Mouse (Mus musculus): ENCODE data around the gene Htr6. TPM values are rescaled to one million over a fixed set of nuclear protein-coding genes. Genes with fewer than 3 reads are reported as not detected.

Htr6 gene
- polyA plus RNA-seq, 1 experiment from 2014 or later = 0.28 TPM

DNA sequence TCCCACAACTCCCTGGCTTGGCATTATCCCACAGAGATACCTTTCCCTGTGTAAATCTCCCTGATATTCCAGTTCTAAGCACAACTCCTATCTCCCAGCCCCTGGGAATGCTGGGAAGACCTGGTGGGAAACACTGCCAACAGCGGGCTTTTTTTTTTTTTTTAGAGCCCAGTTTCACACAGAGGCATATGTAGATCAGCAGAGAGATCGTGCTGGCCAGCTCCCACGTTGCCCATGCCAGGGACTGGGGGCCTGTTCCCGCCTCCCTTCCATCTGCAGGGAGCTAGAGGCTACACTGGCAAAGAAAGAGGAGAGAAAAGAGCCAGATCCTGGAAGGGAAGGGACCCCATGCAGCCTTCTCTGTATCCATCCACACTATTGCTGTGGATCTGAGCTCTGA, 7.1 kb downstream of the Htr6 start:
- no peak for ATAC-seq (ENCODE audit: insufficient number of reproducible peaks, low FRiP score, low TSS enrichment, low read depth)
- Histone ChIP-seq H3K27me3 (peaks cover 14% of the 10 kb centered on the region), H3K9ac (no peak overlapping the region), H3K4me2 (replicated peaks) (no peak overlapping the region), H3K4me1 (no peaks in the 10 kb centered on the region), H3K27ac (replicated peaks) (no peak overlapping the region), H3K4me3 (replicated peaks) (no peak overlapping the region), H3K36me3 (no peaks in the 10 kb centered on the region), H3K9me3 (replicated peaks) (no peaks in the 10 kb centered on the region)
- WGBS = 29% methylated on average over 4 of the region's 4 CpGs

- Histone ChIP-seq H3K27me3 (0 out of 2 replicates have a peak, but pooled peaks cover 4% of the 10 kb centered on the region), H3K4me1 (no peaks in the 10 kb centered on the region), H3K27ac (replicated peaks) (no peak overlapping the region), H3K4me3 (replicated peaks) (no peak overlapping the region), H3K4me2 (replicated peaks) (no peak overlapping the region), H3K9ac (no peak overlapping the region), H3K9me3 (replicated peaks) (no peaks in the 10 kb centered on the region), H3K36me3 (no peaks in the 10 kb centered on the region)
- ATAC-seq (ENCODE audit: insufficient number of reproducible peaks, low FRiP score, low TSS enrichment, low read depth) = no peak
- 76% methylated on average over 5 of the region's 5 CpGs for WGBS
Measured at GRCm38 (mm10) chr4:139064831-139065230, 10.5 kb downstream of the Htr6 start.

DNA sequence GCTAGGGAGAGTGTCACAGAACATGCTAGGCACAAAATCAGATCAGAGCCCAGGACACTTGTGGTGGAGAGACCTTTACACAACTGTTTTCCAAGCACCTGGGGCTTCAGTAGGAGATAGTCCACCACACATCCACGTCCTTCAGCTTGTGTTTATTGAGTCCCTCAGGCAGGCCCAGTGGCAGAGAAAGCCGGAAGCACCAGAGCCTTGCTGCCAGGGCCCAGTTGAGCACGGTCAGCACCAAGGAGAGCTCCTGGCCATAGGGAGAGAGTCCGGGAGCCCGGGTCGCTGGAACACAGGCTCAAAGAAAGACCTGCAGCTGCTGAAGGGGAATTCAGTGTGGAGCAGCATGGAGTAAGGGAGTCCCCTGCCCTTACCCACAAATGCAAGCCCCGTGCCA, 15.8 kb downstream of the Htr6 start:
- Histone ChIP-seq H3K27me3 (no peaks in the 10 kb centered on the region), H3K36me3 (no peaks in the 10 kb centered on the region), H3K27ac (replicated peaks) (no peak overlapping the region), H3K9ac (no peak overlapping the region), H3K9me3 (replicated peaks) (no peaks in the 10 kb centered on the region), H3K4me1 (no peaks in the 10 kb centered on the region), H3K4me3 (replicated peaks) (no peak overlapping the region), H3K4me2 (replicated peaks) (no peak overlapping the region)
- 7% methylated on average over 7 of the region's 7 CpGs for WGBS
- ATAC-seq (ENCODE audit: insufficient number of reproducible peaks, low FRiP score, low TSS enrichment, low read depth) = no peak

DNA sequence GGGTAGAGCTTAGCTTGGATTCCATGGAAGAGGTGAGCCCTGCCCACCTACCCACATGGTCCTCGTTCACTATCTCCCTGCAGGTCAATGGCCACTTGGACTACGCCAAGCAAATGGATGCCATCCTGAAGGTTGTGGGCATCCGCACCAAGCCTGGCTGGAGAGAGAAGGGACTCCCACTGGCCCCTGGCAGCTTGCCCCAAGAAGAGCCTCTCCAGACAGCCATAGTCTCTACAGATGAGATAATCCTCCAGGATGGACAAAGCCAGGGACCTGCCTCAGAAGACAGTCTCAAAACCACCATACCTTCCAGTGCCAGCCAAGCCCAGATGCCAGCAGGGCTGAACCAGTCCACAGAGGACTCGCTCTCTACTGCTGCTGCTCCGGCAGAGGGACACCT, 17.3 kb downstream of the Htr6 start:
- no peak for ATAC-seq (ENCODE audit: insufficient number of reproducible peaks, low FRiP score, low TSS enrichment, low read depth)
- no peaks in the 10 kb centered on the region for H3K27me3 ChIP-seq
- no peak overlapping the region for H3K9ac ChIP-seq
- no peaks in the 10 kb centered on the region for H3K36me3 ChIP-seq
- H3K4me3 ChIP-seq (replicated peaks) = no peak overlapping the region
- no peak overlapping the region for H3K27ac ChIP-seq (replicated peaks)
- no peaks in the 10 kb centered on the region for H3K9me3 ChIP-seq (replicated peaks)
- no peak overlapping the region for H3K4me2 ChIP-seq (replicated peaks)
- 77% methylated on average over 5 of the region's 5 CpGs for whole genome bisulfite sequencing
- no peaks in the 10 kb centered on the region for H3K4me1 ChIP-seq

DNA sequence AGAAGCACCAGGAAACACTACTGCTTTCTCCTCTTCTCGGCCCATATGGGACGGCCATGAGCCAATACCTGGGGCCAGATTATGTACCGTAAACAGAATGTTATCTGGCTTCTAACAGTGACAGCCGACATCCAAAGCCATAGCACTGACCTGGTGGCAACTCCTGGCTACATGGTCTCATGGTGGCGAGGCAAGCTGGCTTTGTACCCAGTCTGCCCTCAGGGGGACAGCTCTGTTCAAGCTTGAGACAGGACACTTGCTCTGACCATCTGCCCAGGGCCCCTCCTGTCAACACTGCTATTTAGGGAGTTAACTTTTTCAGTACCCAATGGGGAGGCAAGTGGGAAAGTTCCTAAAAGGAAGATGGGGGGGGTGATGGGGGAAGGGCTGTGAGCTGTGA, 18.1 kb downstream of the Htr6 start:
- Histone ChIP-seq H3K4me1 (no peaks in the 10 kb centered on the region), H3K9me3 (replicated peaks) (no peaks in the 10 kb centered on the region), H3K27ac (replicated peaks) (no peak overlapping the region), H3K27me3 (no peaks in the 10 kb centered on the region), H3K4me2 (replicated peaks) (no peak overlapping the region), H3K4me3 (replicated peaks) (no peak overlapping the region), H3K9ac (no peak overlapping the region), H3K36me3 (no peaks in the 10 kb centered on the region)
- 72% methylated on average over 5 of the region's 5 CpGs for WGBS
- ATAC-seq (ENCODE audit: insufficient number of reproducible peaks, low FRiP score, low TSS enrichment, low read depth) = no peak

DNA sequence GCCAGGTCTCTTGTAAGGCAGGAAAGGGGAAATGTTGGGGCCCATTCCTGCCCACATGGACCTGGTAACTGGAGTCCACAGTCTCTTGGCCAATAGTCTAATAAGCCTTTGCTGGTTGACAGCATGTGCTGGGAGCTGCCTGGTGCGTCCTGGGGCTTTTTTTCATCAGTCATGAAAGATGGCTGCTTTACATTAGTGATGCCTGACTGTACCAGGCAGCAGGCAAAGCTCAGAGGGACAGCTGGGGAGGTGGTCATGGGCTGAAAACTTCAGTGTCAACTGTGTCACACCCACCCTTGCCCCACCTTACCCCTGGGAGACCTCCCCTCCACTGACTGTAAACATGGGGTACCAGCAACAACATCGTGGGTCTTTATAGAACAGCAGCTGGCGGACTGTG, 19.6 kb downstream of the Htr6 start:
- Histone ChIP-seq H3K9me3 (replicated peaks) (no peaks in the 10 kb centered on the region), H3K4me1 (no peaks in the 10 kb centered on the region)
- WGBS = 54% methylated on average over 3 of the region's 3 CpGs

GRCm38 (mm10) chr4:139055336-139055735, 20.0 kb downstream of the Htr6 start:
- WGBS = 70% methylated on average over 4 of the region's 4 CpGs
- H3K4me2 ChIP-seq (replicated peaks) = no peak overlapping the region
- no peaks in the 10 kb centered on the region for H3K27me3 ChIP-seq
- H3K27ac ChIP-seq (replicated peaks) = no peak overlapping the region
- H3K4me3 ChIP-seq (replicated peaks) = no peak overlapping the region
- no peaks in the 10 kb centered on the region for H3K4me1 ChIP-seq
- ATAC-seq (ENCODE audit: insufficient number of reproducible peaks, low FRiP score, low TSS enrichment, low read depth) = no peak
- no peaks in the 10 kb centered on the region for H3K36me3 ChIP-seq
- no peaks in the 10 kb centered on the region for H3K9me3 ChIP-seq (replicated peaks)
- no peak overlapping the region for H3K9ac ChIP-seq

More for the DNA sequence above, 19.6 kb downstream of the Htr6 start:
- H3K4me3 ChIP-seq (replicated peaks) = no peak overlapping the region
- H3K27me3 ChIP-seq = no peaks in the 10 kb centered on the region
- no peak for ATAC-seq (ENCODE audit: insufficient number of reproducible peaks, low FRiP score, low TSS enrichment, low read depth)
- H3K4me2 ChIP-seq (replicated peaks) = no peak overlapping the region
- H3K9ac ChIP-seq = no peak overlapping the region
- no peaks in the 10 kb centered on the region for H3K36me3 ChIP-seq
- no peak overlapping the region for H3K27ac ChIP-seq (replicated peaks)

- 43% methylated on average over 9 of the region's 9 CpGs for WGBS
- no peaks in the 10 kb centered on the region for H3K9me3 ChIP-seq (replicated peaks)
- H3K9ac ChIP-seq = no peak overlapping the region
- no peak overlapping the region for H3K27ac ChIP-seq (replicated peaks)
- no peaks in the 10 kb centered on the region for H3K27me3 ChIP-seq
- ATAC-seq (ENCODE audit: insufficient number of reproducible peaks, low FRiP score, low TSS enrichment, low read depth) = no peak
- H3K36me3 ChIP-seq = no peaks in the 10 kb centered on the region
- no peaks in the 10 kb centered on the region for H3K4me1 ChIP-seq
- H3K4me3 ChIP-seq (replicated peaks) = no peak overlapping the region
- no peak overlapping the region for H3K4me2 ChIP-seq (replicated peaks)
Measured at GRCm38 (mm10) chr4:139054300-139054923, 21.0 kb downstream of the Htr6 start.

DNA sequence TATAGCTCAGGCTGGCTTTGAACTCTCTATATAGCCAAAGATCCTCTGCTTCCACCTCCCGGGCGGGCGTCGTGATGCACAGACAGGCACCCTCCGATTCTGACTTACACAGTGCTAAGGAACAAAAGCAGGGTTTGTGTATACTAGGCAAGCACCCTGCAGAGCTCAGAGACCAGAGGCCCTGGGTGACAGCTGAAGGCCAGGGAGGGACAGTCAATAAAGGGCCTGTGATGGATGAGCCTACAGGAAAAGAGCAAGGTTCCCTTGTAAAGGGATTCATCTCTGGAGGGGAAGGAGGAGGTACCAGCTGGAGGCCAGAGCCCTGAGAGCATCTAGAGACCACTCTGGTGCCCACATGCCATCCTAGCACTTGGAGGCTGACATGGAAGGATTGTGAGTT, 22.0 kb downstream of the Htr6 start:
- no peak overlapping the region for H3K27ac ChIP-seq (replicated peaks)

GRCm38 (mm10) chr4:139052796-139053195, 22.6 kb downstream of the Htr6 start:
- no peak overlapping the region for H3K4me2 ChIP-seq (replicated peaks)
- no peak overlapping the region for H3K4me3 ChIP-seq (replicated peaks)
- H3K9ac ChIP-seq = no peak overlapping the region
- no peaks in the 10 kb centered on the region for H3K4me1 ChIP-seq
- no peaks in the 10 kb centered on the region for H3K9me3 ChIP-seq (replicated peaks)
- 72% methylated on average over 7 of the region's 7 CpGs for WGBS
- ATAC-seq (ENCODE audit: insufficient number of reproducible peaks, low FRiP score, low TSS enrichment, low read depth) = no peak
- H3K27me3 ChIP-seq = no peaks in the 10 kb centered on the region
- H3K36me3 ChIP-seq = no peaks in the 10 kb centered on the region
- H3K27ac ChIP-seq (replicated peaks) = no peak overlapping the region

More for the DNA sequence above, 22.0 kb downstream of the Htr6 start:
- no peak for ATAC-seq (ENCODE audit: insufficient number of reproducible peaks, low FRiP score, low TSS enrichment, low read depth)
- Histone ChIP-seq H3K27me3 (no peaks in the 10 kb centered on the region), H3K4me2 (replicated peaks) (no peak overlapping the region), H3K9ac (no peak overlapping the region), H3K4me1 (no peaks in the 10 kb centered on the region), H3K36me3 (no peaks in the 10 kb centered on the region), H3K4me3 (replicated peaks) (no peak overlapping the region), H3K9me3 (replicated peaks) (no peaks in the 10 kb centered on the region)
- 59% methylated on average over 5 of the region's 5 CpGs for WGBS

DNA sequence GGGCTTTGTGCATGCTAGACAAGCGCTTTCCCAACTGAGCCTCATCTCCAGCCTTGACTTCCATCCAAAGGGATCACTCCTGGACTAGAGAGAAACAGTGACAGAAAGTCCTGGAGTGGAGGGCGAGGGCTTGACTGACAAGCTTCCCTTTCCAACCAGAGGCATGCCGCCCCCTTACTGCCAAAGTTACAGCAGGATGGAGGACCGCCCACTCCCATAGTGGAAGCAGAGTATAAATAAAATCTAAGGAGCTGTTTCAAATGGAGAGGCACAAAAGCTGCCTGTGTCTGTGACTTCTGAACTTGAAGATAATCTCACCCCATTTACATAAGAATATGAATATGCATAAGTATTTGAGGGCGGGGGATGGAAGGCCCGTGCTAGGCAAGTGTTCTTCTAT, 26.9 kb downstream of the Htr6 start:
- Histone ChIP-seq H3K9ac (no peak overlapping the region), H3K27ac (replicated peaks) (no peak overlapping the region), H3K4me1 (no peaks in the 10 kb centered on the region), H3K36me3 (no peaks in the 10 kb centered on the region), H3K4me3 (replicated peaks) (no peak overlapping the region), H3K4me2 (replicated peaks) (no peak overlapping the region), H3K9me3 (replicated peaks) (no peaks in the 10 kb centered on the region), H3K27me3 (no peaks in the 10 kb centered on the region)
- WGBS = 79% methylated on average over 6 of the region's 6 CpGs
- ATAC-seq (ENCODE audit: insufficient number of reproducible peaks, low FRiP score, low TSS enrichment, low read depth) = no peak

DNA sequence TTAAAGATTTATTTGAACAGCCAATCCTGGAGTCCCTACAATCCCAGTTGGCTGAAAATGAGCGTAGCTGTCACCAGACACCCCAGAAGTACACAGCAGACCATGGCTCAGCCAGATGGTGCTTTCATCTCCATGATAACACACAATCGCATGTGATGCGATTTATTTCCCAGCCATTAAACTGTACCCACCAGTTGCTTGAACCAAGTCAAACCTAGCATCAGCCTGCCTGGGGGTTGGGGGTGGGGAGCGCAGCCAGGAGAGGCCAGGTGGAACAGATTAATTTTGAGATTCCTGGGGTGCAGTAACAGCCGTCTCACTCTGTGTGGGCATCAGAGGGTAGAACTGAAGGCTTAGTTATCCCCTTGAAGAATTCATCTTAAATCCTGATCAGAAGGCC, 29.0 kb downstream of the Htr6 start:
- no peaks in the 10 kb centered on the region for H3K36me3 ChIP-seq
- H3K27ac ChIP-seq (replicated peaks) = no peak overlapping the region
- 50% methylated on average over 5 of the region's 5 CpGs for WGBS
- no peaks in the 10 kb centered on the region for H3K27me3 ChIP-seq
- H3K9ac ChIP-seq = no peak overlapping the region
- no peak for ATAC-seq (ENCODE audit: insufficient number of reproducible peaks, low FRiP score, low TSS enrichment, low read depth)
- no peaks in the 10 kb centered on the region for H3K4me1 ChIP-seq
- no peaks in the 10 kb centered on the region for H3K9me3 ChIP-seq (replicated peaks)
- no peak overlapping the region for H3K4me3 ChIP-seq (replicated peaks)
- no peak overlapping the region for H3K4me2 ChIP-seq (replicated peaks)

Data from embryonic facial prominence, embryonic 15.5 days (tissue).